In genomic region chr3:113574138-113574537, GRCm38 (mm10) we compare ENCODE assay signal across 34 mouse cellular contexts. TPM values are rescaled to one million over a fixed set of nuclear protein-coding genes. Genes with fewer than 3 reads are reported as not detected.
DNase-seq lines count a peak whose midpoint lies in the region; ATAC-seq and TF ChIP-seq lines count a peak whose summit lies in the region.
"Had no signal": no experiment of that assay in that cellular context is flagged by ENCODE, and none has a peak within 500 bp of the region (broad histone marks: within the 10 kb centered on the region; RNA-seq: fewer than 3 reads in every experiment).

No protein-coding gene starts in this region.

- no peak overlapping the region for H3K4me3 ChIP-seq in liver, embryonic 12.5 days
- H3K4me3 ChIP-seq in liver, embryonic 14.5 days (ENCODE audit: insufficient read depth in 1 of 2, low read depth in 2 of 2, low read length in 2 of 2): no peak overlapping the region
- H3K4me3 ChIP-seq in midbrain, embryonic 10.5 days: no peak overlapping the region
- H3K4me3 ChIP-seq: heart, embryonic 10.5 days; hindbrain, embryonic 12.5 days; limb, embryonic 13.5 days; midbrain, embryonic 15.5 days; neural tube, embryonic 13.5 days; stomach, embryonic 15.5 days had no signal

- no peak overlapping the region for H3K9ac ChIP-seq in liver, embryonic 12.5 days
- H3K9ac ChIP-seq in liver, embryonic 14.5 days (replicated peaks): no peak overlapping the region
- H3K9ac ChIP-seq: hindbrain, embryonic 12.5 days; limb, embryonic 13.5 days; lung, embryonic 14.5 days; midbrain, embryonic 15.5 days; neural tube, embryonic 13.5 days; stomach, embryonic 15.5 days had no signal

- no peak overlapping the region for H3K4me2 ChIP-seq in liver, embryonic 12.5 days
- H3K4me2 ChIP-seq in liver, embryonic 14.5 days (ENCODE audit: low read depth): no peak overlapping the region
- H3K4me2 ChIP-seq: hindbrain, embryonic 12.5 days; limb, embryonic 13.5 days; lung, embryonic 14.5 days; midbrain, embryonic 15.5 days; neural tube, embryonic 13.5 days; stomach, embryonic 15.5 days had no signal

- peak; percentile 5 to 20 for DNase-seq in heart, adult 18-20 months
- no peak for DNase-seq in heart, adult 9 months (ENCODE audit: low spot score in 2 of 2)
- DNase-seq in liver: no peak
- DNase-seq in liver, embryonic 14.5 days (ENCODE audit: low read depth in 3 of 3, low spot score in 3 of 3): peak in 1 of 3 experiments; percentile 13
- DNase-seq in skeletal muscle tissue, adult 2 months (ENCODE audit: low read depth, low spot score): peak; percentile 12
- no peak for DNase-seq in right cerebral cortex, postnatal 36 days (ENCODE audit: low spot score in 2 of 2)
- no peak for DNase-seq in midbrain, embryonic 10.5 days (ENCODE audit: low spot score)
- DNase-seq: cerebellum, adult 11 months; cerebellum, adult 9-10 months; cerebellum, postnatal 36 days; gastrocnemius, postnatal 36 days; heart, postnatal 36 days; kidney, adult 11 months; kidney, postnatal 36 days; lung, embryonic 14.5 days; lung, postnatal 14 days; thymus, postnatal 14 days had no signal

- WGBS in liver, embryonic 12.5 days (ENCODE audit: insufficient replicate concordance): 41% methylated on average over 2 of the region's 2 CpGs
- 51% methylated on average over 2 of the region's 2 CpGs for WGBS in liver, embryonic 14.5 days (ENCODE audit: insufficient replicate concordance)
- 87% methylated on average over 2 of the region's 2 CpGs for WGBS in midbrain, embryonic 10.5 days

- TF ChIP-seq CTCF in liver, embryonic 14.5 days (IDR thresholded peaks at IDR 0.05; ENCODE audit: low read depth): no peak

- H3K4me1 ChIP-seq in liver, embryonic 12.5 days: no peaks in the 10 kb centered on the region
- no peaks in the 10 kb centered on the region for H3K4me1 ChIP-seq in liver, embryonic 14.5 days (replicated peaks; ENCODE audit: control insufficient read depth in 2 of 2, insufficient read depth in 2 of 2, low read length in 1 of 2)
- no peaks in the 10 kb centered on the region for H3K4me1 ChIP-seq in midbrain, embryonic 10.5 days
- H3K4me1 ChIP-seq: heart, embryonic 10.5 days; hindbrain, embryonic 12.5 days; limb, embryonic 13.5 days; midbrain, embryonic 15.5 days; neural tube, embryonic 13.5 days; stomach, embryonic 15.5 days had no signal

- H3K36me3 ChIP-seq in liver, embryonic 12.5 days: no peaks in the 10 kb centered on the region
- no peaks in the 10 kb centered on the region for H3K36me3 ChIP-seq in liver, embryonic 14.5 days (replicated peaks; ENCODE audit: control insufficient read depth, insufficient read depth, low read depth)
- no peaks in the 10 kb centered on the region for H3K36me3 ChIP-seq in midbrain, embryonic 10.5 days
- H3K36me3 ChIP-seq: G1E; heart, embryonic 10.5 days; hindbrain, embryonic 12.5 days; limb, embryonic 13.5 days; midbrain, embryonic 15.5 days; neural tube, embryonic 13.5 days; stomach, embryonic 15.5 days had no signal

- ATAC-seq in liver, embryonic 12.5 days: peak; percentile 63; the same call in 1 of the 2 replicates
- peak; percentile 74 for ATAC-seq in liver, embryonic 14.5 days (ENCODE audit: insufficient read depth)
- ATAC-seq: forebrain, embryonic 14.5 days; midbrain, embryonic 15.5 days had no signal

- H3K27ac ChIP-seq in liver, embryonic 12.5 days: no peak overlapping the region
- no peak overlapping the region for H3K27ac ChIP-seq in liver, embryonic 14.5 days
- no peak overlapping the region for H3K27ac ChIP-seq in midbrain, embryonic 10.5 days (replicated peaks)
- H3K27ac ChIP-seq: heart, embryonic 10.5 days; hindbrain, embryonic 12.5 days; limb, embryonic 13.5 days; midbrain, embryonic 15.5 days; neural tube, embryonic 13.5 days; stomach, embryonic 15.5 days had no signal

- H3K27me3 ChIP-seq in liver, embryonic 12.5 days (replicated peaks): no peaks in the 10 kb centered on the region
- H3K27me3 ChIP-seq in liver, embryonic 14.5 days (ENCODE audit: control insufficient read depth, insufficient read depth, low read length): no peaks in the 10 kb centered on the region
- no peaks in the 10 kb centered on the region for H3K27me3 ChIP-seq in midbrain, embryonic 10.5 days (ENCODE audit: low read depth, poor library complexity, severe bottlenecking)
- H3K27me3 ChIP-seq: hindbrain, embryonic 12.5 days; limb, embryonic 13.5 days; midbrain, embryonic 15.5 days; neural tube, embryonic 13.5 days; stomach, embryonic 15.5 days had no signal

- H3K9me3 ChIP-seq in liver, embryonic 12.5 days (replicated peaks): no peaks in the 10 kb centered on the region
- H3K9me3 ChIP-seq in liver, embryonic 14.5 days (ENCODE audit: control insufficient read depth, low read length): no peaks in the 10 kb centered on the region
- no peaks in the 10 kb centered on the region for H3K9me3 ChIP-seq in midbrain, embryonic 10.5 days (replicated peaks)
- H3K9me3 ChIP-seq: G1E; heart, embryonic 10.5 days; hindbrain, embryonic 12.5 days; limb, embryonic 13.5 days; midbrain, embryonic 15.5 days; neural tube, embryonic 13.5 days; stomach, embryonic 15.5 days had no signal

- TF ChIP-seq EP300 in liver, embryonic 14.5 days (IDR thresholded peaks at IDR 0.05; ENCODE audit: low read depth): no peak

RNA-seq across cellular contexts. Expression of gene Amy1, which starts 32.4 kb away (rescaled TPM):
- total RNA-seq in heart, adult 18-20 months (2021): 10 to 100 TPM in 1 of 2 experiments, 1 to 10 TPM in 1; 7.7 to 13.9 TPM
- polyA plus RNA-seq in liver, embryonic 12.5 days (2016; fragmentation: Nextera tagmentation; extraction: Ambion mirVana): 2.5 and 3.2 TPM in 2 replicates
- 4.2 and 7.0 TPM in 2 replicates for polyA plus RNA-seq in liver, embryonic 14.5 days (2012; rRNA removed)
- polyA plus RNA-seq in liver, embryonic 14.5 days (2014; fragmentation: Nextera tagmentation; extraction: Ambion mirVana): 12.1 and 12.8 TPM in 2 replicates
- 0.16 and 1.8 TPM in 2 replicates for polyA plus RNA-seq in midbrain, embryonic 10.5 days (2016; fragmentation: Nextera tagmentation; extraction: Ambion mirVana)

RNA-seq across cellular contexts. Expression of gene Amy2a1, which starts 41.9 kb away (rescaled TPM):
- not detected for total RNA-seq in heart, adult 18-20 months (2021)
- polyA plus RNA-seq in liver, embryonic 12.5 days (2016; fragmentation: Nextera tagmentation; extraction: Ambion mirVana): not detected in 2 replicates
- polyA plus RNA-seq in liver, embryonic 14.5 days (2012; rRNA removed): 0.10 and 0.12 TPM in 2 replicates
- polyA plus RNA-seq in liver, embryonic 14.5 days (2014; fragmentation: Nextera tagmentation; extraction: Ambion mirVana): 0.67 TPM in 1 of 2 replicates, not detected in the other
- polyA plus RNA-seq in midbrain, embryonic 10.5 days (2016; fragmentation: Nextera tagmentation; extraction: Ambion mirVana): not detected in 2 replicates
- total RNA-seq: G1E; gastrocnemius, postnatal 36 days; heart, postnatal 36 days; layer of hippocampus, adult 8-10 months; layer of hippocampus, postnatal 25 days; left cerebral cortex, adult 8-10 months; left cerebral cortex, postnatal 36 days had no signal
- polyA plus RNA-seq: C2C12; embryonic facial prominence, embryonic 11.5 days; forebrain, embryonic 14.5 days; G1E; heart, embryonic 10.5 days; hindbrain, embryonic 12.5 days; kidney, embryonic 14.5 days; lung, embryonic 14.5 days; neural tube, embryonic 13.5 days; urinary bladder, adult 2 months had no signal

RNA-seq across cellular contexts. Expression of gene Rnpc3, which starts 55.8 kb away (rescaled TPM):
- 10 to 100 TPM in 1 of 2 experiments, 1 to 10 TPM in 1; 8.8 to 10.8 TPM for total RNA-seq in heart, adult 18-20 months (2021)
- 21.0 and 22.2 TPM in 2 replicates for polyA plus RNA-seq in liver, embryonic 12.5 days (2016; fragmentation: Nextera tagmentation; extraction: Ambion mirVana)
- 6.2 and 12.5 TPM in 2 replicates for polyA plus RNA-seq in liver, embryonic 14.5 days (2012; rRNA removed)
- 18.7 and 18.8 TPM in 2 replicates for polyA plus RNA-seq in liver, embryonic 14.5 days (2014; fragmentation: Nextera tagmentation; extraction: Ambion mirVana)
- 34.1 and 40.6 TPM in 2 replicates for polyA plus RNA-seq in midbrain, embryonic 10.5 days (2016; fragmentation: Nextera tagmentation; extraction: Ambion mirVana)

Comparison
In these comparisons a context has a peak if more than half of its experiments do, and no peak if none do; other contexts are left out.
1. DNase-seq: peak in heart, adult 18-20 months (2 of 2) and skeletal muscle tissue, adult 2 months (single experiment); none in heart, adult 9 months (0 of 2), liver (single experiment), right cerebral cortex, postnatal 36 days (0 of 2) and midbrain, embryonic 10.5 days (single experiment).